Mouse (Mus musculus) liver, embryonic 16.5 days (tissue): ENCODE measurements around the gene Mctp1. TPM values are rescaled to one million over a fixed set of nuclear protein-coding genes. Genes with fewer than 3 reads are reported as not detected.

Source experiments
- ATAC-seq: fragments of 200-750 bp; cut with Nextera tagmentation; 2 replicates; pipeline ENCODE4 v1.8.0; 2017; ENCODE audit warnings: low read depth, mild to moderate bottlenecking, moderate number of reproducible peaks, moderate library complexity
- H3K27ac ChIP-seq: fragments of 300-500 bp; sonication (generic); 2 replicates; pipeline ENCODE4 v1.5.1; 2014; ENCODE audit warnings: mild to moderate bottlenecking, low read length
- H3K27me3 ChIP-seq: fragments of 300-500 bp; sonication (generic); 2 replicates; pipeline ENCODE4 v1.6.1; 2014; ENCODE audit warnings: low read depth, low read length, mixed read lengths; ENCODE audit not compliant: control insufficient read depth, insufficient read depth
- H3K36me3 ChIP-seq: fragments of 300-500 bp; sonication (generic); 2 replicates; pipeline ENCODE4 v1.6.1; 2014; ENCODE audit warnings: mild to moderate bottlenecking; ENCODE audit not compliant: control insufficient read depth, insufficient read depth
- H3K4me1 ChIP-seq: fragments of 300-500 bp; sonication (generic); 2 replicates; pipeline ENCODE4 v1.6.1; 2014; ENCODE audit warnings: low read depth, low read length, mixed read lengths; ENCODE audit not compliant: control insufficient read depth
- H3K4me2 ChIP-seq: fragments of 300-500 bp; sonication (generic); 2 replicates; pipeline ENCODE4 v1.6.1; 2014; ENCODE audit warnings: low read depth, low read length, mixed read lengths
- H3K4me3 ChIP-seq: fragments of 300-500 bp; sonication (generic); 2 replicates; pipeline ENCODE4 v1.5.1; 2014; ENCODE audit warnings: low read depth, mild to moderate bottlenecking, low read length
- H3K9ac ChIP-seq: fragments of 300-500 bp; sonication (generic); 2 replicates; pipeline ENCODE4 v1.6.1; 2014; ENCODE audit warnings: low read depth, low read length
- H3K9me3 ChIP-seq: fragments of 300-500 bp; sonication (generic); replicated peaks from 2 replicates; pipeline ENCODE4 v1.6.1; 2016; ENCODE audit warnings: low read length; ENCODE audit not compliant: control insufficient read depth
- WGBS: fragments of 180-500 bp; shearing (Covaris S2); extraction: QIAGEN DNeasy Blood & Tissue Kit; methylation state at CpG from one replicate; pipeline ENCODE4 v1.1.7; 2014; ENCODE audit not compliant: insufficient replicate concordance; 5-methylcytosine and 5-hydroxymethylcytosine counted together
- polyA plus RNA-seq: library from polyadenylated mRNA; unstranded; fragments of >200 nt; fragmentation: Nextera tagmentation; extraction: Ambion mirVana; gene quantifications from 2 replicates; pipeline ENCODE4 v1.2.1, GENCODE M21; 2015

Mctp1 gene
- polyA plus RNA-seq, 1 experiment from 2014 or later = 2.4 TPM

DNA sequence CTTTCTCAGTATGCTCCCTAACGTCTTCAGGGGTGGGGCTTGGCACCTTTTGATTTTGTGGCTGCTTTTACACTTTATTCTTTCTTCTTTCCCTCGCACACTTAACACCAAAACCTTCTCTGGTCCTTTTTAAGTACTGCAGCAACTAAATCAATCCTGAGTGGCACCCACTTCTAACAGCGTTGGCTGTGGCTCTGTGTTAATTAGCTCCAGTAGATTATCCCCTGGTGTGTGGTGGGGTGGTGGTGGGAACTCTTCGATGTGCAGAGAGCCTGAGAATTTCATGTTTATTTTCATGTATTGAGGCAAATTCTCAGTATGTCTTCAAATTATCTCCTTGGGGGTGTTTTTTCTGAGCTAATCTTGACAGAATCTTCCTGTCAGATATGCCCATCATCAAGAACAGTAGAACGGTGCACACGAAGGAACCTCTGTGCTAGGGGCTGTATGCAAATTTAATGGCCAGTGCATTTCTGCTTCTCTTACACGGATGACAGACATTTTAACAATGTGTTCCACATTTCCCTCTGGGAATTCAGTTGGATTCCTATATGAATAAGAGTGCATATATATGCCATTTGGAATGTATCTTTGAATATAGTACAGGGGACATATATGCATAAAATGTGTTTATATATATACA, 466.2 kb downstream of the Mctp1 start:
- Histone ChIP-seq H3K4me2 (no peak overlapping the region), H3K9ac (no peak overlapping the region), H3K9me3 (no peaks in the 10 kb centered on the region), H3K4me1 (no peaks in the 10 kb centered on the region), H3K27me3 (no peaks in the 10 kb centered on the region), H3K27ac (no peak overlapping the region), H3K36me3 (no peaks in the 10 kb centered on the region), H3K4me3 (no peak overlapping the region)
- no peak for ATAC-seq
- WGBS = 41% methylated on average over 7 of the region's 7 CpGs

GRCm38 (mm10) chr13:76854306-76854705, 470.0 kb downstream of the Mctp1 start:
- Histone ChIP-seq H3K9me3 (no peaks in the 10 kb centered on the region), H3K4me3 (no peak overlapping the region), H3K4me1 (no peaks in the 10 kb centered on the region), H3K36me3 (no peaks in the 10 kb centered on the region), H3K9ac (no peak overlapping the region), H3K27me3 (no peaks in the 10 kb centered on the region), H3K27ac (no peak overlapping the region), H3K4me2 (no peak overlapping the region)
- 27% methylated on average over 1 of the region's 1 CpGs for WGBS
- ATAC-seq = no peak

DNA sequence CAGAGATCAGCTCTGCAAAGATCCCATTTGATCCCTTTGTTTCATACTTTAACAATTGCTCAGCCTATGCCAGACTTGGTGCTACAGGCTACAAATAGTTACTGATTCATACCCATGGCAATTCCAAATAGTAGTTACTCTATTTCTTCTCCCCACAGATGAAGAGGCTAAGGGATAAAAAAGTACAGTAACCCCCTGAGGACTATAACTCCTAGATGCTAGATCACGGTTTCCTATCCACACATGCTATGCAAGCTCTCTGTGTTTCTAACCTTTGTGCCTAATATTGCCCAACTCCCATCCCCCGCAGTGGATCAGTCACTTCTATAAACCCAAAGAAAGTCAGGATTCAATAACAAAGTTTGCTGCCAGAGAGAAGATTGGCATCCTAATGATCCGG, 470.7 kb downstream of the Mctp1 start:
- Histone ChIP-seq H3K4me2 (no peak overlapping the region), H3K4me3 (no peak overlapping the region), H3K9me3 (no peaks in the 10 kb centered on the region), H3K36me3 (no peaks in the 10 kb centered on the region), H3K27ac (no peak overlapping the region), H3K4me1 (no peaks in the 10 kb centered on the region), H3K27me3 (no peaks in the 10 kb centered on the region), H3K9ac (no peak overlapping the region)
- ATAC-seq = no peak
- 63% methylated on average over 3 of the region's 3 CpGs for WGBS

DNA sequence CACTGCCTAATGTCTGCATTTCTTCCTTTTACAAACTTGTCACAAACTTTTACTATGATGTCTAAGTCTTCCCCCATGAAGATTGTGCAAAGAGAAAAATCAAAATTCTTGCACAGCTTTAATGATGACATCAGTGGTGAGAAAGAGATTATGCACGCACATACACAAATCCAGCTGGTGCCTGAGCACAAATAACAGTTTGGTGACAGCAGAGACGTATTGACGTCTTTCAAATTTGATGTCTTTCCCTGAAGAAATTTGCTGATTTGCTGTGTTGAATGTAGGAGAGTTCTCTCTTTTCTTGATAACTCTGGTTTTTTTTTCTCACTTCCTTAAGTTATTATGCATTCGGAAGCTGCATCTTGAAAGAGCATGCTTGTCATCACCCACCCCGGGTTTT, 472.7 kb downstream of the Mctp1 start:
- no peak for ATAC-seq
- H3K9me3 ChIP-seq = no peaks in the 10 kb centered on the region
- no peak overlapping the region for H3K9ac ChIP-seq
- no peaks in the 10 kb centered on the region for H3K27me3 ChIP-seq
- no peak overlapping the region for H3K4me3 ChIP-seq
- 47% methylated on average over 5 of the region's 5 CpGs for WGBS
- H3K27ac ChIP-seq = no peak overlapping the region
- H3K4me2 ChIP-seq = no peak overlapping the region
- no peaks in the 10 kb centered on the region for H3K4me1 ChIP-seq
- no peaks in the 10 kb centered on the region for H3K36me3 ChIP-seq

DNA sequence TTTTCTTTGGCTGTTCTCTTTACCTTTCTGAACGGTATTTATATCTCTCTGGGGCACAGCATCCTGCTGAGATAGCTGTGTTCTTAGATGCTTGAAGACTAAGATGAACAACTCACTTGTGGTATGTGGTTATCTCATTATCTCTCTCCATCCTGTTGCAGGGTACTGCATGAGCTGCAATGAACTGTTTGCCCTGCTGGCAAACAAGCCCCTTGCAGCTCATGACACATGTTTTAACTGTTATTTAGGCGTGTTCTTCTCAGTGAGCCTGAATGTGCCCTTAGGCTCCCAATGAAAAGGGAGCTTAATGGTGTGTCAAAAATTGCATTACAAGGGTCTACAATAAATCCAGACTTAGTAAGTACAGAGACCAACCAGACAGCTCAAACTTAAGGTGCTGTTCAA, 473.7 kb downstream of the Mctp1 start:
- Histone ChIP-seq H3K4me2 (no peak overlapping the region), H3K9ac (no peak overlapping the region), H3K4me1 (no peaks in the 10 kb centered on the region), H3K9me3 (no peaks in the 10 kb centered on the region), H3K27me3 (no peaks in the 10 kb centered on the region), H3K4me3 (no peak overlapping the region), H3K36me3 (no peaks in the 10 kb centered on the region), H3K27ac (no peak overlapping the region)
- 11% methylated on average over 2 of the region's 2 CpGs for WGBS
- ATAC-seq = no peak

DNA sequence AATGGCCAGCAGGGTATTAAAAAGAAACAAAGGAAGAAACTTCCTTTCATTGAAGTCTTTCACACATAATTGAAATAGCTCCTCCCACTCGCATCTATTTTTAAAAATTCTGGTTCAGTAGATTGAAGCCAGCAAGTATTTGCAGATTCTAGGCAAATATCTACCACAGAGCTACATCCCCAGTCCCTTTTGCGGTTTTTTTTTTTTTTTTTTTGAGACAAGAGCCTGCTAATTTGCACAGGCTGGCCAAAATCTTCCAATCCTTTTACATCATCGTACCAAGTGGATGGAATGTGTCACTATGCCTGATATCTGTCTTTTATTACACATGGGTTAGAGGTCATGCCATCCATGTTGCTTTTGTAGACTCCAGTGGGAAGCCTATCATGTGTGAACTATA, 486.0 kb downstream of the Mctp1 start:
- no peaks in the 10 kb centered on the region for H3K9me3 ChIP-seq
- no peak overlapping the region for H3K27ac ChIP-seq
- H3K4me1 ChIP-seq = no peaks in the 10 kb centered on the region
- H3K27me3 ChIP-seq = no peaks in the 10 kb centered on the region
- H3K4me2 ChIP-seq = no peak overlapping the region
- ATAC-seq = no peak
- no peak overlapping the region for H3K4me3 ChIP-seq
- WGBS = 52% methylated on average over 3 of the region's 3 CpGs
- no peak overlapping the region for H3K9ac ChIP-seq
- no peaks in the 10 kb centered on the region for H3K36me3 ChIP-seq

GRCm38 (mm10) chr13:76877887-76878763, 493.8 kb downstream of the Mctp1 start:
- ATAC-seq = no peak
- no peaks in the 10 kb centered on the region for H3K27me3 ChIP-seq
- no peak overlapping the region for H3K4me3 ChIP-seq
- H3K36me3 ChIP-seq = no peaks in the 10 kb centered on the region
- H3K4me1 ChIP-seq = no peaks in the 10 kb centered on the region
- WGBS = 60% methylated on average over 8 of the region's 8 CpGs
- H3K9me3 ChIP-seq = no peaks in the 10 kb centered on the region
- H3K4me2 ChIP-seq = no peak overlapping the region
- H3K27ac ChIP-seq = no peak overlapping the region
- H3K9ac ChIP-seq = no peak overlapping the region

- Histone ChIP-seq H3K4me1 (no peaks in the 10 kb centered on the region), H3K27me3 (no peaks in the 10 kb centered on the region), H3K9ac (no peak overlapping the region), H3K4me3 (no peak overlapping the region), H3K9me3 (no peaks in the 10 kb centered on the region), H3K4me2 (no peak overlapping the region), H3K36me3 (no peaks in the 10 kb centered on the region), H3K27ac (no peak overlapping the region)
- no peak for ATAC-seq
- 36% methylated on average over 3 of the region's 3 CpGs for WGBS
Measured at GRCm38 (mm10) chr13:76879008-76879407, 494.7 kb downstream of the Mctp1 start.

DNA sequence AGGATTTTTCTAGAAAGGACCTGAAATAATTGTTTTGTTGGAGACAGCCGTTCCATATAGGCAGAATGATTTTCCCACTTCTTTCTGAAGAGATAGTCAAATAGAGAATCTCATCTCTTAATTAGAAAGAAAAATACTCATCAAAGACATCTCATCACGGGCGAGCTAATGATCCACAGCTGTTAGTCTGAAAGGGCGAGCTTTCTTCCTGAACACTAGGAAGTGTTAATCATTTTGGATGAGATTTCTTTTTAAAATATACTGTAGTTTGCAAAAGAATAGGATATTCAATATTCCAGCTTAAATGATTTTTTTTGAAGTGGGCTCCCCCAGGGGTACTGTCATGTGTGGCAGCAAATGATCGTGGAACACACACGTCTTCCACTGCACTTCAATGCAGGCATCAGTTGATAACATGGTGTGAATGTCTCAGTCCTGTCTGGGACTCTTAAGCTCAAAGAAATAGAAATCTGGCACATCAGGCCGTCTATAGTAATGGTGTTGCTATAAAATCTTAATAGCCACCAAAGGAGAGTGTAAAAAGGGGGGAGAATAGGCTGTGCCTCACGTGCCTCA, 500.3 kb downstream of the Mctp1 start:
- Histone ChIP-seq H3K9ac (no peak overlapping the region), H3K27ac (no peak overlapping the region), H3K4me3 (no peak overlapping the region), H3K27me3 (no peaks in the 10 kb centered on the region), H3K4me1 (no peaks in the 10 kb centered on the region), H3K4me2 (no peak overlapping the region), H3K9me3 (no peaks in the 10 kb centered on the region), H3K36me3 (no peaks in the 10 kb centered on the region)
- 61% methylated on average over 8 of the region's 8 CpGs for WGBS
- ATAC-seq = no peak
